Mouse (Mus musculus) frontal cortex, postnatal 10 days (tissue): ENCODE data around the gene Cops3.

Source experiments
- DNase-seq, 2 experiments: peaks; one replicate each; pipeline ENCODE4 v3.0.0; 2022; ENCODE audit warnings: low spot score in 2 of 2, mixed read lengths in 1 of 2

Cops3 gene

DNA sequence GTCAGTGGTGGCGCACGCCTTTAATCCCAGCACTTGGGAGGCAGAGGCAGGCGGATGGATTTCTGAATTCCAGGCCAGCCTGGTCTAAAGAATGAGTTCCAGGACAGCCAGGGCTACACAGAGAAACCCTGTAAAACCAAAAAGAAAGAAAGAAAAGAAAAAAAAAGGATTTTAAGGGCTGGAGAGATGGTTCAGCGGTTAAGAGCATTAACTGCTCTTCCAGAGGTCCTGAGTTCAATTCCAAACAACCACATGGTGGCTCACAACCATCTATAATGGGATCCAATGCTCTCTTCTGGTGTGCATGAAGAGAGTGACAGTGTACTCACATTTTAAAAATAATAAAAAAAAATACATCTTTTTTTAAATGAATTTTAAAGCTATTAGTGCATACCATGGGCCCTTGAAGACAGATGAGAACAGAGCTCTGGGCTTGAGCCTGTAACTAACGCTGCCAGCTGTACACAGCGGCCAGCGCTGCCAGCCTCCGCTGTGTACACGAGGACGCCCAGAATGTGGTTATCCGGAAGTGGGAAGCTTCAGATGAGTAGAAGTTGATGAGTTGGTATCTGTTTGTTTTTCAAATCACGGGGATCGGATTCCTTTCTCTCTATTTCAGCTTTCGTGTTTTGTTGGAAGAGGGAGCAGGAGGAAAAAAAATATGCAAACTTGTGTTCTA is 29.0 kb downstream of the Cops3 start:
- DNase-seq: no peak

DNA sequence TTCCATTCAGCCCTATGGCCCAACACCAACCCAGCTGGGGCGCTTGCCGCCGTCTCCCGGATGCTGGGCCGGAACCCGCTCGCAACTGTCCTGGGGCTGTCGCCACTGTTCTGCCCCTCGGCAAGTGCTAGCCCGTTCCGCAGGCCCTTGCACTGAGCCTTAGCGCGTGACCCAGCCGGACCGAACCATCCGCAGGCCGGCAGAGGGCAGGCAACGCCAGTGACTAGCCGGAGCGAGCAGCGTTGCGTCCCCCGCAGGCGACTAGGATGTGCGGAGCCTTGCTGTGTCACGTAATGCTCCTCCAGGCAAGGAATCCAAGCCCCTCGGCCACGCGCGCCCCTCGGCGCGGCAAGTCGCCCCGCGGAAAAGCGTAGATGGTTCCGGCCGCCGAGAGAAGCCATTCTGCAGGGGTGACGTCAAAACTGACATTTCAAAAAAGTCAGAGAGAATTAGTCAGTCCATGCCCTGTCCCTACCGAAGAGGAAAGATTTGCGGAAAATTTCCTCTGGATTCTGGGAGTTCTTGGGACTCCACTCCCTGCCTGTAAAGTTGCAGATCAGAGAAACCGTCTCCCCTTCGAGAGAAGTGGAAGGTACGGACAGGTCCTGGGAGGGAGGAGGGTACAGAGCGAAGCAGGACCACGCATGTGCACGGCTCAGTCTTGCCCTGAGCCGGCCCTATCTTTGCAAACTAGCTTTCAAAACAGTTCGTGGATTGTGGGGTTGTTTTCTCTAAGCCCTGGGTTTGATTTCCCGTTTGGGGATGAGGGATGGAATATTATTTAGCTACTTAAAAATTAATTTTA is 29.8 kb downstream of the Cops3 start, which contains the start of gene Flcn:
Gene Flcn (minus strand): TSS at position 347 of the 805 bp plus-strand sequence.
- peak; percentile 68 to 84 for DNase-seq

DNA sequence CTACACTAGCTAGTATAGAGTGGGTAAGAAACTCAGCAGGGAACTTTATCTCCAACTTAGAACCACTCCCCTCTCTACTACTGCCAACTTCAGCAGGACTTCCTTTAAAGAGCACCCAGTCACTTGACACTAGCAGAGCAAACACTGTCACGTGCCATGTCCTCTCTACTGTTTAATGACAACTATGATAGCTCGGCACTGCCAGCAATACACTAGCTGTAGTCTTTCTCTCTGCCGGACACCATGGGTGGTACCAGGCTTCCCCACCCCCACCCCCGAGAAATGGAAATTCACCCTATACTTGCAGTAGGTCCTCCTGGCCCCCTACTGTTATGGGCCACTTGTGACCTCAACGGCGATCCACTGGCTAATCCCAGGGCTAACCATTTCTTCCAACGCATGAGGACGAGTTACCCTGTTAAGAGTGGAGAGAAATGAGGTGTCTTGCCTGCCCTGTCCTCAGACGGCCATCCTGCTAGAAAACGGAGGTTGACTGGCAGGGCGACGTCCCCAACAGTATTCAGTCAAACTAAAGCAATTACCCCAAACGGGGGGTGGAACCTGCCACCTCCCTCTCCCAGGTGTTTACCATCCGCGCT is 30.5 kb downstream of the Cops3 start:
- no peak for DNase-seq

GRCm38 (mm10) chr11:59808170-59808960 is 31.3 kb downstream of the Cops3 start:
- DNase-seq: no peak

DNA sequence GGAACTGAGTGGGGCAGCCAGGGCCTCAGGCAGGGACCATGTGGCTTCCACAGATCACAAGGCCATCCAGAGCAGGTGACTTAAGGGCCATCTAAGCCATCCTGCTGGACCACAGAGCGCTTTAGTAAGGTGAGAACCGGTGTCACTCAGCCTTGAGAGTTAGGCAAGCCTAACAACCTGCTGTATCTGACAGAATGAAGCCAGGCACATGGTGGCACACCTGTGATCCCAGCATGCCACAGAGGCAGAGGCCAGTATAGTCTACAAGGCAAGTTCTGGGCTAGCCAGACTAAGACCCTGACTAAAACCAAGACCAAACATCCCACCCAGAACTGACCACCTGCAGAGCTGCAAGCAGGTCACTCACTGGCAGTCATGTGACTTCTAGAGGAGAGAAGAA is 34.0 kb downstream of the Cops3 start:
- no peak for DNase-seq

GRCm38 (mm10) chr11:59805256-59805655 is 34.4 kb downstream of the Cops3 start:
- DNase-seq: no peak

- DNase-seq: no peak
These were observed 35.1 kb downstream of the Cops3 start for GRCm38 (mm10) chr11:59804409-59805110.

DNA sequence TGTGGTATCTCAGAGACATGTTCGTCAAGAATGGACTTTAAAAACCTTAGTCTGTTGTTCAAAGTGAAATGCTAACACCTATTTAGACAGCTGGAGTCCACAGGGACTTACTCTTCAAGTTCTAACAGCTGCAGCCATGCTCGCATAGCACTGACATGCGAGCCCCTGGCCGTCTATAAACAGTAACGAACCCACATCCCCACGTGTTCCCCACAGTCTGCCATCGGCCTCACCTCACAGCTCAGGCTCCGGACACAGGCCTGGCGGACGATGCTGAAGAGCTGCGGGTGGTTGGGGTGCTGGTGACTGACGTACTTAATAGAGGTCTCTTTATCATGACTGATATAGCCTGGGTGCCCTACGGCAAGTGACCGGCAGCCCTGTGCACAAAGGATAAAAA is 36.1 kb downstream of the Cops3 start:
- DNase-seq: no peak

- no peak for DNase-seq
These were observed 37.8 kb downstream of the Cops3 start for GRCm38 (mm10) chr11:59801881-59802280.

DNA sequence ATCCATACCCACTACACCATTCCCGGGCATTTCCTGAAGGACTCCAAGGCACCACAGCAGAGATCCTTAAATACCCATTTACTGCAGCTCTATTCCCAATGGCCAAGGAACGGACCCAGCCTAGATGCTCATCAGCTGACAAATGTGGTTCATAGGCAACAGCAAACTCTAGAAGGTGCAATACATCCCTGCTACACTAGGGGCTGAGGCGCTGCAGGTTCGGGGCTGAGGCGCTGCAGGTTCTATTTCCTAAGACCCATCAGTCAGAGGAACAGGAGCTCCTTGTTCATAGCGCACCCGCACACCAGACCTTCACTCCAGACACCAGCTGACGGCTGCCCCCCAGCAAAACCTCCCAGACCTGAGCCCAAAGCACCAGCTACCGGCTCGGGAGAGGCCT is 39.2 kb downstream of the Cops3 start:
- no peak for DNase-seq

- no peak for DNase-seq
These were observed 46.2 kb downstream of the Cops3 start for GRCm38 (mm10) chr11:59793390-59793789.

DNA sequence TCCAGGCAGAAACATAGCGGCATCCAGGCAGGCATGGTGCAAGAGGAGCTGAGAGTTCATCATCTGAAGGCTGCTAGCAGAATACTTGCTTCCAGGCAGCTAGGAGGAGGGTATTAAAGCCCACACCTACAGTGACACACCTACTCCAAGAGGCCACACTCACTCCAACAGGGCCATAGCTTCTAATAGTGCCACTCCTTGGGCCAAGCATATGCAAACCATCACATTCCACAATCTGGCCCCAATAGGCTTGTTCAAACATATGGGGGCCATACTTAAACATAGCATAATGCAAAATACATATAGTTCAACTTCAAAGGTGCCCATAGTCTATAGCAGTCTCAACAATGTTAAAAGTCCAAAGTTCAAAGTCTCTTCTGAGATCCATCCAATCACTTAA is 50.3 kb downstream of the Cops3 start:
- DNase-seq: no peak

DNA sequence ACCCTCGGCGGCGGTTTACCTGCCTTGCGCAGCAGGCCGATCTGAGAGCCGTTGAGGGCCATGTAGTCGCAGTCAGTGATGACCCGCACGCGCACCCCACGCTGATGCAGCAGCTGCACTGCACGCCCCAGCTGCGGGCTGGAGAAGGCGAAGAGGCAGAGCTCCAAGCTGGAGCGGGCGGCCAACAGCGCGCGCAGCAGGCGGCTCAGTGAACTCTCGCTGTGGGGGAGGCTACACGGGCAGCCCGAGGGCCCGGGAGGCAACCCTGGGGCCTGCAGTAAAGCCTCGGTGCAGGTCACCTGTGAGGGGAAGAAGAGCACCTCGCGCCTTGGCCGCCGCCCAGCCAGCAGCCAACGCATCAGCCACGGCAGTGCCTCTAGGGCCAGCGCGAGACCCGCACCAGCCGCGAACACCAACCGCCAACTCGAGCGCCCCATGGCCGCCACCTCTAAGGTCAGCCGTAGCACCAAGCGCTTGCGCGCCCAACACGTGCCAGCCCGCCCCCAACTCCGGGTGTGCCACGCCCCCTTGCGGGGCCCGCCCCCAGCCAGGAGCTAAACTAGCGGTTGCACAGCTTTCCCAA is 52.3 kb downstream of the Cops3 start, which contains the start of gene Pld6:
Gene Pld6 (minus strand): TSS at position 447 of the 583 bp plus-strand sequence.
- DNase-seq: peak in 1 of 2 experiments; percentile 58

GRCm38 (mm10) chr11:59786444-59787198 is 53.0 kb downstream of the Cops3 start:
- DNase-seq: no peak

GRCm38 (mm10) chr11:59783591-59783990 is 56.0 kb downstream of the Cops3 start:
- DNase-seq: no peak

- no peak for DNase-seq
These were observed 57.5 kb downstream of the Cops3 start for GRCm38 (mm10) chr11:59782091-59782590.

- no peak for DNase-seq
These were observed 59.4 kb downstream of the Cops3 start for GRCm38 (mm10) chr11:59780241-59780640.

DNA sequence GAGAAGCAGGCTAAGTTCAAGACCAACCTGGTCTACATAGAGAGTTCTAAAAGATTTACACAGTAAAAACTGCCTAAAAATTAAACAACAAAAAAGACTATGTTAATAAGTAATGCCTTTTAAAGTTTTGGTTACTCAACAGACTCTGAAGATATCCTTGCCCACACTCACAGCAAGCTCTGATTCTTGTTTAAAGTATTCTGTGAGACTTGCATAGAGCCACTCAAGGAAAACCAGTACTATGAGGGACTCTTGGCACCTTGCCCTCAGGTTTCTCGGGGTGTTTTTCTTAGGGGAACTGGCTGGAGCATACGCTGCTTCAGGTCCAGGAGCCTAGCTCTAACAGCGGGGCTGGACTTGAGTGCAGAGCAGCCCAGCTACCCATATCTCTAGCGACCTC is 60.2 kb downstream of the Cops3 start:
- no peak for DNase-seq

- DNase-seq: no peak
These were observed 60.8 kb downstream of the Cops3 start for GRCm38 (mm10) chr11:59778874-59779223.
